Mouse (Mus musculus) gastrocnemius, adult 2 months (tissue): ENCODE results near the gene Trim8. TPM values are rescaled to one million over a fixed set of nuclear protein-coding genes. Genes with fewer than 3 reads are reported as not detected.

Source experiments
- DNase-seq: peaks from one replicate; pipeline ENCODE4 v3.0.0; 2022
- H3K27ac ChIP-seq: fragments of 200-600 bp; 2 replicates; pipeline ENCODE4 v1.8.1; 2022; ENCODE audit warnings: mild to moderate bottlenecking
- H3K4me3 ChIP-seq: fragments of 200-600 bp; 2 replicates; pipeline ENCODE4 v1.8.1; 2022; ENCODE audit warnings: mild to moderate bottlenecking, moderate library complexity
- CTCF ChIP-seq: fragments of 200-600 bp; IDR thresholded peaks from 2 replicates; pipeline ENCODE4 v1.8.1; 2022; ENCODE audit warnings: antibody characterized with exemption, mild to moderate bottlenecking, moderate library complexity
- intact Hi-C: fragments of 180-260 bp; cut with DNase I; formaldehyde crosslinking; loops from one replicate; pipeline ENCODE4 v1.15.1; 2025
- long read RNA-seq, 2 experiments: library from polyadenylated mRNA; stranded (forward); transcript quantifications; one replicate each; pipeline ENCODE4 v2.0.0; 2021
- total RNA-seq, 2 experiments: library from RNA; stranded (reverse); gene quantifications; 2 replicates each; pipeline ENCODE4 v1.2.3; 2021

The Trim8 gene
- total RNA-seq, result 10 to 100 TPM; 20.2 to 20.7 TPM
- long read RNA-seq, experiment 1, transcript Trim8-201 (6 exons, 3,580 nt), result major isoform, 52 of 59 reads
- long read RNA-seq, experiment 1, partial matches to known transcripts, result 3 of 59 reads
- long read RNA-seq, experiment 1, other reads (novel, unspliced or antisense), result 4 of 59 reads
- long read RNA-seq, experiment 2, transcript Trim8-201 (6 exons, 3,580 nt), result major isoform, 57 of 65 reads
- long read RNA-seq, experiment 2, partial matches to known transcripts, result 1 of 65 reads
- long read RNA-seq, experiment 2, other reads (novel, unspliced or antisense), result 7 of 65 reads

DNA sequence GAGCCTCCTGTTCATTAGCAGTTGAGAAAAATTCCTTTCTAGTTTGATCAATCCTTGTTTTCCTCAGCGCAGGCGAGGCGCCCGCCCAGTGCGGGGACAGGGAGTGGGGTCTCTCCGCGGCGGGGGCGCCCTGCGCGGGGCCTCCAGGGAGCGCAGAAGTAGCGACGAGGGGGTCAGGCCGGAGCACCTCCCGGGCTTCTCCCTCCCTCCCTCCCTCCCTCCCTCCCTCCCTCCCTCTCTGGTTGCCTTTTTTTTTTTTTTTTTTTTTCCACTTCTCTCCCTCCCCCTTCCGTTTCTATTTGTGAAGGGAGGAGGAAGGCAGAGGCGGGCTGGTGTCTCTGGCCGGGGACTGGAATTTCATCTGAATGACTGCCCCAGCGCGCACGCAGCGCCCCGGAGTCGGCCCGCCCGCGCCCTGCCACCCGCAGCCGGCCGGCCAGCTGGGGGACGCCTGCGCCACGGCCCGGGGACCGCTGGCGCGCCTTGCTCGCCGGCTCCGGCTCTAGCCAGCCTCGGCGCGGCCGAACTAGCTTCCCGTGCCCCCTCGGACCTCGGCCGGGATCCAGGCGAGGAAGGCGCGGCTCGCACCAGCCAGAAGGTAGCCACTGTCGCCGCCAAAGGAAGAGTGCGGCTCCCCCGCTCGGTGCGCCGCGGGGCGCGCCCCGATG is at the start of gene Trim8:
Gene Trim8, plus strand, starts transcription at position 302 of the 668 bp plus-strand sequence.
- Histone ChIP-seq H3K4me3 (peak within 1 kb of the TSS; percentile 95), H3K27ac (peak within 1 kb of the TSS; percentile 99)
- TF ChIP-seq CTCF, result no peak
- peak; percentile 93 for DNase-seq
- intact Hi-C loops, result loop anchor here (2.0 kb wide), 1 partner anchor 107 kb away; the partner anchor contains the start of gene Actr1a

DNA sequence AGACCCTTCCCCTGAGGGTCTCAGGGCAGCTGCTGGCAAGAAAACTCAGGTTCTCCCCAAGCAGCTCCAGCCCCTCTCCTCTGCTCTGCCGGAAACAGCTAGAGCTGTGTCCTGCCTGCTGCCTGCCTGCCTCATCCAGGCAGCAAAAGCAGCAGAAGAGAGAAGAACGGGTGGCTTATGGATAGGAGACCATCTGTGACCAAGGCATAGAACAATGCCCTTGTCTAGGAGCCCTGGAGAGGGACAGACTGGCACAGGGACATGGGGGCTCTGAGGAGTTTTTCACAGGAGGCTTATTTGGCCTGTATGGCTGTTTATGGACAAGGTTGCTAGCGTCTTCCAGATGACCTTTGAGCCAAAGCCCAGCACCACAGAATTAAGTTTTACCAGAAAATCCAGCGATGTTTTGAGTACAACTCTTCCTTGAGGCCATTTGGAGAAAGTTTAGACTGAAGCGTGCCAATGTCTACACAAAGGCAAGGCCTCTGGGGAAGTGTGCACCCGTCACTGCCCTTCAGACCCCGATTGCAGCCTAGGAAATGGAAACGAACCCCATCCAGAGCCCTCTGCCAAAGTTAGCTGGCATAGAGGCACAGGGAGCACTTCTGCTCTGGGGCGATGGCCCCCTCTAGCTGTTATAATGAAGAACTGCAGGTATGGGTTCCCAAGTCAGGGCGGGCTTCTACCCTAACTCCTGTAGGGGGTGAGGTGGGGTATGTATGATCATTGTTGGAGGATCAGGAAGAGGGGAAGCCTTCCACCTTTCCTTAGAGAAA is 49.3 kb upstream of the Trim8 start:
- peak; percentile 74 for DNase-seq
- Histone ChIP-seq H3K4me3 (peak overlapping the region; percentile 36), H3K27ac (peak overlapping the region; percentile 82)
- no peak; the same call in 1 of the 2 replicates for TF ChIP-seq CTCF
- intact Hi-C loops, result loop anchor here (2.0 kb wide), 1 partner anchor 55 kb away; the partner anchor contains the start of gene Sufu

- Histone ChIP-seq H3K4me3 (no peak overlapping the region), H3K27ac (peak overlapping the region; percentile 82)
- DNase-seq, result no peak
- intact Hi-C loops, result loop anchor here (2.0 kb wide), 1 partner anchor 56 kb away; the partner anchor contains the start of gene Sufu
- TF ChIP-seq CTCF, result no peak
Observed at GRCm38 (mm10) chr19:46452916-46453315, 48.6 kb upstream of the Trim8 start.

- no peak for TF ChIP-seq CTCF
- DNase-seq, result no peak
- Histone ChIP-seq H3K27ac (peak overlapping the region; percentile 82), H3K4me3 (peak overlapping the region; percentile 23; the same call in 1 of the 2 replicates)
- intact Hi-C loops, result no loop called here
Observed at GRCm38 (mm10) chr19:46454126-46454880, 47.2 kb upstream of the Trim8 start.

GRCm38 (mm10) chr19:46455032-46455431 is 46.5 kb upstream of the Trim8 start:
- Histone ChIP-seq H3K4me3 (peak overlapping the region; percentile 23; the same call in 1 of the 2 replicates), H3K27ac (peak overlapping the region; percentile 82)
- DNase-seq, result peak; percentile 40
- intact Hi-C loops, result no loop called here
- no peak for TF ChIP-seq CTCF

DNA sequence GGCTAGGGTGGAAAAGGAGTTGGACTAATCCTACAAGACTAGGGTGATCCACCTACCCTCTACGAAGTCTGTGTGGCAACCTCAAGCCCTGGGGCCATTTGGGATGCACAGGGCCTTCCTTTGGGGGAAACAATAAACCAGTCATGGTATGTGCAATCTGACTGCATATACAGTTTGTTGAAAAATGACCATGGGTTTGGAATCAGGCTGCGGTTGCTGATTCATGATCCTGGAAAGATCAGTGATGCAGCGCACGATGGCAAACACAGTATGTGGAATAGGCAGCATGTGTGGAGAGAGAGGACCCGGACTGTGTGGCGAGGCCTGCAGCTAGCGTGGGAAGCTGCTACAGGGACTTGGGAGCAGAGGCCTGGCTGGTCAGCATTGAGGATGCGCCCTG is 45.9 kb upstream of the Trim8 start:
- Histone ChIP-seq H3K27ac (peak overlapping the region; percentile 82), H3K4me3 (no peak overlapping the region)
- TF ChIP-seq CTCF, result no peak
- DNase-seq, result no peak
- intact Hi-C loops, result no loop called here

GRCm38 (mm10) chr19:46456018-46456735 is 45.3 kb upstream of the Trim8 start:
- no peak for DNase-seq
- Histone ChIP-seq H3K4me3 (no peak overlapping the region), H3K27ac (peak overlapping the region; percentile 82)
- intact Hi-C loops, result no loop called here
- no peak for TF ChIP-seq CTCF

DNA sequence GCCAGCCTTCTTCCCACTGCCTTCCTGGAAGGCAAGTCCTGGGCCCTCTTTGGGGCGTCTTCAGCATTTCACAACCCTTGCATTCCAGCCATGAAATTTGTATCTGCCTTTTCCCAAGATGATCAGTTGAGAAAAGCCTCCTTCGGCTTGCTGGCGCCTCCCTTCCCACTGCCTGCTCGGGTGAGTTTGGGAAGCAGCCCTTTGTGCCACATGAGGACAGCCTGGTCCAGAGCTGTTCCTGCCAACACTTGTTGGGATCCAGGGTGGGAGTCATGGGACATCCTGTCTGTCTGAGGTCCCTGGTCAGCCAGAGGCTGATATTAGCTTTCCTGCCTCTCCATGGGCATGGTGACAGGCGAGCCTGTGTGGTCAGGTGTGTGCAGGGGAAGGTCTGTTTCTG is 43.7 kb upstream of the Trim8 start:
- intact Hi-C loops, result no loop called here
- H3K27ac ChIP-seq, result peak overlapping the region; percentile 82
- TF ChIP-seq CTCF, result no peak
- peak; percentile 60 for DNase-seq
- no peak overlapping the region for H3K4me3 ChIP-seq

GRCm38 (mm10) chr19:46459256-46459655 is 42.2 kb upstream of the Trim8 start:
- DNase-seq, result no peak
- intact Hi-C loops, result no loop called here
- Histone ChIP-seq H3K27ac (peak overlapping the region; percentile 82), H3K4me3 (no peak overlapping the region)
- no peak for TF ChIP-seq CTCF

DNA sequence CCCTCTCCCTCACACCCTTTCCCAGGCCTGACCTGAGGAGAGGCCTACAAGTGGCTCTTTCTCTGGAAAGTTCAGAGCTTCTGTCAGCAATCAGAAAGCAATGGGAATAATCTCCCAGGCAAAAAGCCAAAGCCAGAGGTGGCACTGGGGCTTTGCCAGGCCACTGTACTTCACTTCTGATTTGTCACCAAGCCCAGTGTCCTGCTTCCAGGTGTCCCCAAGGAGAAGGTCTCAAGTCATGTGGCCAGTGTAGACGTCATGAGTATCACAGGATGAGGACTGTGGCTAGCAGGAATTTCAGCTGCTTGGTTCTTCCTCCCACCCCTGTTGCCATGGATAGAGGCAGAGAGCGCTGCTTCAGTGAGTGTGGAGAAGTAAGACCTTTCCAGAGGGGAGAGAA is 41.6 kb upstream of the Trim8 start:
- DNase-seq, result no peak
- intact Hi-C loops, result no loop called here
- Histone ChIP-seq H3K4me3 (no peak overlapping the region), H3K27ac (peak overlapping the region; percentile 82)
- TF ChIP-seq CTCF, result no peak

DNA sequence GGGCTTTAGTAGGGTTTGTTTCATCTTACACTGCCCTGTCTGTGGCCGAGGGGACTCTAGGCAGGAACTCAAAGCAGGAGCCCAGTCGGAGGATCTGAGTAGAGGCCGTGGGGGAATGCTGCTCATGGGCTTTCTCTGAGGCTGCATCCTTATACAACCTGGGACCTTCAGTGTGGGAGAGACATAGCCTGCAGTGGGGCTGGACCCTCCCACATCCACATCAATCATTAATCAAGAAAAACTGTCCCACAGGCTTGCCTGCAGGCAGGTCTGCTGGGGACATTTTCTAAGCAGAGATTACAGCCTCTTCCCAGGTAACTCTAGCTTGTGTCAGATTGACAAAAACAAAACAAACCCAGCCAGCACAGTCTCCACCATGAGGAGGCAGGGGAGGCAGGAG is 38.9 kb upstream of the Trim8 start:
- intact Hi-C loops, result no loop called here
- no peak for TF ChIP-seq CTCF
- Histone ChIP-seq H3K27ac (no peak overlapping the region), H3K4me3 (no peak overlapping the region)
- no peak for DNase-seq
